Mouse (Mus musculus) megakaryocyte, adult 5-6 weeks (primary cell): Measurements from ENCODE around the gene Thrap3. TPM values are rescaled to one million over a fixed set of nuclear protein-coding genes. Genes with fewer than 3 reads are reported as not detected.
A peak's percentile ranks its signal among the peaks of the same experiment; 100 is the strongest.
"Not testable (repeated sequence)": the region's sequence is repeated elsewhere in the genome, so short reads cannot be mapped to it uniquely, and the experiment has no call there.

ENCODE experiments used
- ATAC-seq: 2 replicates; pipeline ENCODE4 v1.8.0; 2016; ENCODE audit warnings: mild to moderate bottlenecking, inconsistent platforms; ENCODE audit not compliant: poor library complexity, severe bottlenecking
- total RNA-seq, 2 experiments: library from RNA; stranded (forward) in 1 of 2; stranded (reverse) in 1 of 2; fragments of 153-499, 151-499 nt in 1 of 2; fragments of 221-1000, 200-1000 nt in 1 of 2; gene quantifications; 2 replicates each; pipeline versions ENCODE4 v1.2.3 to v1.2.4; 2015 to 2017

The Thrap3 gene
- total RNA-seq, 2 experiments from 2014 or later: 115 to 248 TPM

DNA sequence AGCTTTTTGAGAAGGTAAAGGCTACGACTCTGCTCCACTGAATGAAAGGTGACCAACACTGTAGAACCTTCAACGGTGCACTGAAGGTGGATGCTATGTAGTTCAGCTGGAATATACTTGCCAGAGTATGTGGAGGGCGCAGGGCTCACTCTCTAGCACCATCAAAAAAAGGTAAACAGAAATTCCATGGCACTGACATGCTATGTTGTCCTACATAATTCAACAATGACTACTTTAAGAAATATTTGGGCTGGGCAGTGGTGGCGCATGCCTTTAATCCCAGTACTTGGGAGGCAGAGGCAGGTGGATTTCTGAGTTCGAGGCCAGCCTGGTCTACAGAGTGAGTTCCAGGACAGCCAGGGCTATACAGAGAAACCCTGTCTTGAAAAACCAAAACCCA, 31.8 kb downstream of the Thrap3 start:
- not testable (repeated sequence) for ATAC-seq

DNA sequence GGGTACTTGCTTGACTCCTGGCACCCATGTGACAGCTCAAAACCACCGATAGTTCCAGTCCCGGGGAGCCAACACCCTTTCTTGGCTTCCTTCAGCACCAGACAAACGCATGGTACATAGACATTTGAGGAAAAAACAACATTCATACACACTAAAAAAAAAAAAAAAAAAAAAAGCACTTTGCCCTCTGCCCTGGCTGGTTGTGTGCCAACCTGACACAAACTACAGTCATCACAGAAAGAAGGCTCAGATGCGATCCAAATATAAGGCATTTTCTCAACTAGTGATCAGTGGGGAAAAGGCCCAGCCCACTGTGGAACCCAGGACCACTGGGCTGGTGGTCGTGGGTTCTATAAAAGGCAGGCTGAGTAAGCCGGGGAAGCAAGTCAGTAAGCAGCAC, 33.7 kb downstream of the Thrap3 start:
- no peak for ATAC-seq

DNA sequence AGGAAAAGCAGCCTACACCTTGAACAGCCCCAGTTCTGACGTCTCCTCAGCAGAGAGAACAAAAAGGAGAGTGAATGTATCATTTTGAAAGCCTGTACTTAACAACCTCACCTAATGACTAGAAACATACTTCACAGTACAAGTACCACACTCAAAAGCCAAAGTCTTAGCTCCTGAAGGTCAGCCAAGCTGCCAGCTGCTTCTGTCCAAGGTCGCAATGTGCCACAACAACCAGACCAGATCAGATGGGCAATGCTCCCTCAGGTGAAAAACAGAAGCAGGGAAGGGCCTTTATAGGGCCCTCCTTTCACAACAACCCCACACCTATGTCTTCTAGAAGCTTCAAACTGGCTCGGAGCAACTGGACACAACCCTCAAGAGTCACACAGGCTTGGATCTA, 36.5 kb downstream of the Thrap3 start:
- ATAC-seq: no peak

- ATAC-seq: not testable (repeated sequence)
These were observed 37.5 kb downstream of the Thrap3 start for GRCm38 (mm10) chr4:126165092-126165491.

DNA sequence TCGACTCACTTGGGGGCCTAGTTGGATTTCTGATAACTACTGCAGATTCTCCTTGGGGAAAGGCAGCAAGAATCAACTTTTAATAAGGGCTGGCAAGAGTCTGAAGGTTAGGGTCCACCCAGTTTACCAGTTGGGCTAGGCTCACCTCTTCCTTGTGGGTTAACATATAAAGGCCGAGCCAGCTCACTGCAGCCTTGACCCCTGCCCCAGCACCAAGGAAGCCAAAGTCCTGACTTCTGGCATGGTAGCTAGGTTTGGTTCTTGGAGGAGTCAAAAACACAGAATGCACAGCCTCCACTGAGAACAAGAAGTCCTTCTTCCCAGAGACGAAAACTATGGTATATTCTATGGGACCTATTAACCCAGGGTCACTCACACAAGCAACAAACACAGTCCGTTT, 38.9 kb downstream of the Thrap3 start:
- no peak for ATAC-seq

DNA sequence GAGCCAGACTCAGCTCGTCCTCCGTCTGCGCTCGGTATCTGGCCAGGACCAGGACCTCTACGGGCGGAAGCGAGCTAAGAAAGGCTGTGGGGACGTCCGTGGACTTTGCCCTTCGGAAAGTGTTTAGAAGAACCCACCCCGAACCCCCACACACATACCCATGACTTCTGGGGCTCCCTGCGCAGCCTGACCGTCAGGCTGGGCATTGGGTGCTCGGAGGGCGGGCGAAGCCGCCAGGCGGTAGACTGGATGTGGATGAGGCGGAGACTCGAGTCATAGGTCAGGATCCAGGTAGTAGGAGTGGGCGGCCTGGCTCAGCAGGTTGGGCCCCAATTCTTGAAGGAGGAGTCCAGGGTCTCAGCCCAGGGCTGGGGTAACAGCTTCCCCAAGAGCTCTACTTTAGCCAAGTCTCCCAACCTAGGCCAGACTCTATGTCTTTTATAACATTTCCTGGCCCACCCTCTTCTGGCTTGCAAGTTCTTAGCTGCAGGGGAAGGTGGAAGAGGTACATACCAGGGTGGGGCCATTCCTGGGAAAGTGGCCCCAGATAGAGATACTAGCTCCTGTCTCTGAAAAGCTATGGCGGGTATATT, 39.4 kb downstream of the Thrap3 start, which contains the start of gene Sh3d21:
Sh3d21 (minus strand) TSS at position 425 of the 593 bp plus-strand sequence.
- ATAC-seq: peak; percentile 28

DNA sequence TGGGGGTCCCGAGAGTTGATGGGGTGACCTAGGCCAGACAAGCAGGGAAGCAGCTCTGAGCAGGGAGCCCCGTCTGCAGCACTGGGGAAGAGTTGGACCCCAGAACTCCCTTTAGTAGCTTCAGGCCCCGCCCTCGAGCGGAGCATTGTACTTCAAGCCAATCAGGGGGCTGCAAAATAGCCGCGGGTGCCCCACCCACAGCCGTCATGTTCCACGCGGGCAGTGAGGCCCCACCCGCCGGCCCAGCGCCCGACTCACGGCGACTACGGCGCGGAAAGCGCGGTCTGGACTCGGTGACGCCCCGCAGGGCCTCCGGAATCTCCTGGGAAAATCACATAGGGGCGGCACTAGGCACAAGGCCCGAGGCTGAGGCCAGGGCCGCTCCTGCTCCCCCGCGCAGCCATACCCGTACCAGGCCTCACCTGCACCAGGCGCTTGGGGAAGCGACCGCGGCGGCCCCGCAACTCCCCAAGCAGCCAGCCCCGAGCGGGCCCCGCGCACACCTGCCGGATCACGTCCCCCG, 40.0 kb downstream of the Thrap3 start:
- peak; percentile 93 for ATAC-seq

DNA sequence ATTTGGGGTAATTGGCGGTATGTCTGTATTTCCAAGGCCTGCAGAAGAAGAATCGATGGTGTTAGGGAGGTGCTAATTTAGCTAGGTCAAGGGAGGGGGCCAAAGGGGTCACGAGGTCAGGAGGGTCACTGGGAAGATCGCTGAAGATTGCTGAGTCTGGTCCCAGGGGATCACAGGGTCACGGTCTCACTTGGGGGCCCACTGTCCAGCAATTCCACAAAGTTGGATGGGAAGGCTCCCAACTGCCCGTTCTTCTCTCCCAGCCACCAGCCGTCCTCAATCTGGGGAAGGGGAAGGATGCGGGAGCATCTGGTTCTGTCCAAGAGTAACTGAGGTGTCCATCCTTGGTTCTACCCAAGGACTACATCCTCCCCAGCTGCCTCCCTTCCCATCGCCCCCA, 40.6 kb downstream of the Thrap3 start:
- ATAC-seq: no peak

GRCm38 (mm10) chr4:126161456-126161855, 41.1 kb downstream of the Thrap3 start:
- no peak for ATAC-seq

GRCm38 (mm10) chr4:126160981-126161380, 41.6 kb downstream of the Thrap3 start:
- no peak for ATAC-seq

DNA sequence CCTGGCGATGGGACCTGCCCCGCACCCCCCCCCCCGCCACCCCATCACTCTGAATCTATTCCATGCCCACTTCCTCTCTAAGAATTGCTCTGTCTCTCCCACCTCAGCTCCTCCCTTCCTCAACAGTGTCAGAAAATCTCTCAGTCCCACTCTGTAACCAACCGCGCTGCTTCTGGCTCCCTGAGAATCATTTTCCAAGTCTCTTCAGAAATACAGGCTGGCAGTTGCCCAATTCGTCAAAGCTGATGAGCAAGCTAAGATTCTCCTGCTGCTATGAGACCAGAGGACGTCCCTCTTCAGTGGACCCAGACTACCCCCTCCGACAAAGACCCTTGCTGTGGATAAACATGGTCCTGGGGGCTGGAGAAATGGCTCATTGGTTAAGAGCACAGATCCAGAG, 43.1 kb downstream of the Thrap3 start:
- no peak for ATAC-seq

GRCm38 (mm10) chr4:126157562-126157961, 45.0 kb downstream of the Thrap3 start:
- ATAC-seq: peak; percentile 58

- ATAC-seq: peak; percentile 47; the same call in 1 of the 2 replicates
These were observed 45.9 kb downstream of the Thrap3 start for GRCm38 (mm10) chr4:126156617-126157016.

DNA sequence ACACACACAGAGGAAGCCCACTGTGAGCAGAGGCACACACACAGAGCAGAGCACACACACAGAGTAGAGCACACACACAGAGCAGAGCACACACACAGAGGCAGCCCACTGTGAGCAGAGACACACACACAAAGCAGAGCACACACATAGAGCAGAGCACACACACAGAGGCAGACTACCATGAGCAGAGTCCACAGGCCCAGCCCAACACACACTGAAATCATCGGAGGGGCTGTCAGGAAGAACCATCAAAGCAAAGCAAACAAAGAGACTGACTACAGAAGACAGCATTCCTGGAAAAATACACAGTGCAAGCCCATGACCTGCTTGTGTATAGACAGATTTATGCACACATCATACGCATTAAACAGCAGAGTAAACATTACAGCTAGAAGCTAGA, 46.7 kb downstream of the Thrap3 start:
- ATAC-seq: no peak

DNA sequence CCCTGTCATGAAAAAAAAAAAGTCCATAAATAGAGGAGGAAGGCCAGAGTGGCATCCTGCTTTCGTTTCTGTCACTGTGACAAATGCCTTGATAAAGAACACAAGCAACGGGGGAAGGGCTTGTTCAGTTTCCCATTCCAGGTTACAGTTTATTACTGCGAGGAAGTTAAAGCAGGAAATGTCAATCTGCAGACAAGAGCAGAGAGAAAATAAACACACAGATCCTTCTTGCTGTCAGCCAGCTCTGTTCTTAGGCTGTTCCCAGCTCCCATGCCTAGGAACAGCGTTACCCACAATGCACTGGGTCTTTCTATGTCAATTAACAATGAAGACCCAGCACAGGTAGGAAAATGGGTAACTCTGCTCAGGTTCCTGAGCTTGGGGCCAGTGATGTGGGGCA, 47.4 kb downstream of the Thrap3 start:
- ATAC-seq: no peak

DNA sequence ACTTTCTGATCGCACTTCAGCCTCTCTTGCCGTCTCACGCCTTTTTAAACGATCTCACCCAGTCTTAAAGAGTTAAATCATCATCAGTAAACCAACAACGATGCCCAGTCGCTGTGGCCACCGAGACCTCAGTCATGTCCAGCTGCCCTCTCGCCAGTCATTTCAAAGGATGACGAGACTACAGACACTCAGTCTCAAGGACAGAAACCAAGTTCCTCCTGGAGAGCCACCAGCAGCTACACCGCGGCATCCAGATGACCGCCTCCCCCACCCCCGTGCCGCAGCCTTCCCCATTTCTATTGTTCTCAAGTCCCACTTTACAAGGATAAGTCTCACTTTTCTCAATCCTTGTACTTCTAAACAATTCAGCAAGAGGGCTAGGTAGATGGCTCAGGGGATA, 49.7 kb downstream of the Thrap3 start:
- ATAC-seq: no peak

GRCm38 (mm10) chr4:126151701-126152440, 50.7 kb downstream of the Thrap3 start:
- no peak for ATAC-seq

GRCm38 (mm10) chr4:126150949-126151320, 51.6 kb downstream of the Thrap3 start:
- ATAC-seq: no peak

GRCm38 (mm10) chr4:126150297-126150948, 52.1 kb downstream of the Thrap3 start:
- no peak for ATAC-seq

- no peak for ATAC-seq
These were observed 52.8 kb downstream of the Thrap3 start for GRCm38 (mm10) chr4:126149798-126150197.

DNA sequence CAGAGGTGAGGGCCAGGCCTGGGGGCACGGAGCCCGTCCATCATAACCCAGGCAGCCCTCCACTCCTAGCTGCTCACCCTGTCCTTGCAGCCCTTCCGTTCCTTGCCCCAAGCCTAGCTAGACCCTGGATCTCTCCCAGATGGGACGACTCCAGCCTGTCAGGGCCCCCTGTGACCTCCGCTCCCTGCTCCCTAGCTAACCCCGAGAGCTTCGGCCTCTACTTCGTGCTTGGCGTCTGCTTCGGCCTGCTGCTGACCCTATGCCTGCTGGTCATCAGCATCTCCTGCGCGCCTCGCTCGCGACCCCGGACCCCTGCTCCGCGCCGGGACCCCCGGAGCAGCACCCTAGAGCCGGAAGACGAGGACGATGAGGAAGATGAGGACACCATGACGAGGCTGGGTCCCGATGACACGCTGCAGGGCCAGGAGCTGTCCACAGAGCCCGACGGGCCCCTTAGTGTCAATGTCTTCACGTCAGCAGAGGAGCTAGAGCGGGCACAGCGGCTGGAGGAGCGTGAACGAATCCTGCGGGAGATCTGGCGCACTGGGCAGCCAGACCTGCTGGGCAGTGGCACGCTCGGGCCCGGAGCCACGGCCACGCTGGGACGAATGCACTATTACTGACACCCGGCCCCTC, 53.4 kb downstream of the Thrap3 start:
- no peak for ATAC-seq
